Mouse (Mus musculus): Measurements from ENCODE around the gene Fbh1. TPM values are rescaled to one million over a fixed set of nuclear protein-coding genes. Genes with fewer than 3 reads are reported as not detected.

The Fbh1 gene
- polyA plus RNA-seq, 1 experiment = 44.7 TPM

- no peak overlapping the region for H3K27ac ChIP-seq (ENCODE audit: control insufficient read depth, insufficient read depth, low read length)
- H3K36me3 ChIP-seq (ENCODE audit: control insufficient read depth, insufficient read depth, low read length) = peaks cover 18% of the 10 kb centered on the region
- no peaks in the 10 kb centered on the region for H3K27me3 ChIP-seq (ENCODE audit: control insufficient read depth, insufficient read depth, low read length)
- no peaks in the 10 kb centered on the region for H3K4me1 ChIP-seq (replicated peaks; ENCODE audit: control insufficient read depth, insufficient read depth, low read length)
- no peak for DNase-seq
- TF ChIP-seq CTCF (IDR thresholded peaks at IDR 0.05; ENCODE audit: borderline replicate concordance, control insufficient read depth, extremely low read depth, insufficient read depth, low read length, poor library complexity) (no peak), POLR2A (IDR thresholded peaks at IDR 0.05; ENCODE audit: control insufficient read depth, extremely low read depth, insufficient read depth, low read length, poor library complexity) (no peak)
- WGBS = 95% methylated on average over 10 of the region's 10 CpGs
- H3K4me3 ChIP-seq (ENCODE audit: control insufficient read depth, insufficient read depth, low read length) = no peak overlapping the region
Measured at GRCm38 (mm10) chr2:11767161-11767545, 10.2 kb downstream of the Fbh1 start.

GRCm38 (mm10) chr2:11766485-11767160 lies 10.8 kb downstream of the Fbh1 start:
- no peak overlapping the region for H3K4me3 ChIP-seq (ENCODE audit: control insufficient read depth, insufficient read depth, low read length)
- H3K4me1 ChIP-seq (replicated peaks; ENCODE audit: control insufficient read depth, insufficient read depth, low read length) = no peaks in the 10 kb centered on the region
- DNase-seq = no peak
- 92% methylated on average over 5 of the region's 5 CpGs for WGBS
- no peaks in the 10 kb centered on the region for H3K27me3 ChIP-seq (ENCODE audit: control insufficient read depth, insufficient read depth, low read length)
- H3K27ac ChIP-seq (ENCODE audit: control insufficient read depth, insufficient read depth, low read length) = no peak overlapping the region
- peaks cover 18% of the 10 kb centered on the region for H3K36me3 ChIP-seq (ENCODE audit: control insufficient read depth, insufficient read depth, low read length)
- no peak for TF ChIP-seq CTCF (IDR thresholded peaks at IDR 0.05; ENCODE audit: borderline replicate concordance, control insufficient read depth, extremely low read depth, insufficient read depth, low read length, poor library complexity)
- no peak for TF ChIP-seq POLR2A (IDR thresholded peaks at IDR 0.05; ENCODE audit: control insufficient read depth, extremely low read depth, insufficient read depth, low read length, poor library complexity)

- DNase-seq = no peak
- Histone ChIP-seq H3K27ac (ENCODE audit: control insufficient read depth, insufficient read depth, low read length) (no peak overlapping the region), H3K36me3 (ENCODE audit: control insufficient read depth, insufficient read depth, low read length) (peaks cover 21% of the 10 kb centered on the region), H3K27me3 (ENCODE audit: control insufficient read depth, insufficient read depth, low read length) (no peaks in the 10 kb centered on the region), H3K4me1 (replicated peaks; ENCODE audit: control insufficient read depth, insufficient read depth, low read length) (no peaks in the 10 kb centered on the region), H3K4me3 (ENCODE audit: control insufficient read depth, insufficient read depth, low read length) (no peak overlapping the region)
- 92% methylated on average over 4 of the region's 4 CpGs for WGBS
- TF ChIP-seq CTCF (IDR thresholded peaks at IDR 0.05; ENCODE audit: borderline replicate concordance, control insufficient read depth, extremely low read depth, insufficient read depth, low read length, poor library complexity) = no peak
- no peak for TF ChIP-seq POLR2A (IDR thresholded peaks at IDR 0.05; ENCODE audit: control insufficient read depth, extremely low read depth, insufficient read depth, low read length, poor library complexity)
Measured at GRCm38 (mm10) chr2:11765694-11766093, 11.7 kb downstream of the Fbh1 start.

GRCm38 (mm10) chr2:11762541-11762940 lies 14.8 kb downstream of the Fbh1 start:
- Histone ChIP-seq H3K4me1 (replicated peaks; ENCODE audit: control insufficient read depth, insufficient read depth, low read length) (no peaks in the 10 kb centered on the region), H3K27ac (ENCODE audit: control insufficient read depth, insufficient read depth, low read length) (no peak overlapping the region), H3K36me3 (ENCODE audit: control insufficient read depth, insufficient read depth, low read length) (peaks cover 43% of the 10 kb centered on the region), H3K27me3 (ENCODE audit: control insufficient read depth, insufficient read depth, low read length) (no peaks in the 10 kb centered on the region), H3K4me3 (ENCODE audit: control insufficient read depth, insufficient read depth, low read length) (no peak overlapping the region)
- 91% methylated on average over 4 of the region's 4 CpGs for WGBS
- no peak for TF ChIP-seq CTCF (IDR thresholded peaks at IDR 0.05; ENCODE audit: borderline replicate concordance, control insufficient read depth, extremely low read depth, insufficient read depth, low read length, poor library complexity)
- TF ChIP-seq POLR2A (IDR thresholded peaks at IDR 0.05; ENCODE audit: control insufficient read depth, extremely low read depth, insufficient read depth, low read length, poor library complexity) = no peak
- DNase-seq = no peak

- Histone ChIP-seq H3K36me3 (ENCODE audit: control insufficient read depth, insufficient read depth, low read length) (peaks cover 15% of the 10 kb centered on the region), H3K27ac (ENCODE audit: control insufficient read depth, insufficient read depth, low read length) (no peak overlapping the region)
Measured at GRCm38 (mm10) chr2:11739516-11740051, 37.8 kb downstream of the Fbh1 start.

GRCm38 (mm10) chr2:11738794-11739193 lies 38.6 kb downstream of the Fbh1 start:
- H3K27me3 ChIP-seq (ENCODE audit: control insufficient read depth, insufficient read depth, low read length) = no peaks in the 10 kb centered on the region
- no peak for DNase-seq
- H3K4me3 ChIP-seq (ENCODE audit: control insufficient read depth, insufficient read depth, low read length) = no peak overlapping the region
- no peaks in the 10 kb centered on the region for H3K4me1 ChIP-seq (replicated peaks; ENCODE audit: control insufficient read depth, insufficient read depth, low read length)
- TF ChIP-seq POLR2A (IDR thresholded peaks at IDR 0.05; ENCODE audit: control insufficient read depth, extremely low read depth, insufficient read depth, low read length, poor library complexity) (no peak), CTCF (IDR thresholded peaks at IDR 0.05; ENCODE audit: borderline replicate concordance, control insufficient read depth, extremely low read depth, insufficient read depth, low read length, poor library complexity) (no peak)
- no peak overlapping the region for H3K27ac ChIP-seq (ENCODE audit: control insufficient read depth, insufficient read depth, low read length)
- 98% methylated on average over 3 of the region's 3 CpGs for WGBS
- peaks cover 14% of the 10 kb centered on the region for H3K36me3 ChIP-seq (ENCODE audit: control insufficient read depth, insufficient read depth, low read length)

More at GRCm38 (mm10) chr2:11739516-11740051, 37.8 kb downstream of the Fbh1 start:
- DNase-seq = no peak
- Histone ChIP-seq H3K4me3 (ENCODE audit: control insufficient read depth, insufficient read depth, low read length) (no peak overlapping the region), H3K4me1 (replicated peaks; ENCODE audit: control insufficient read depth, insufficient read depth, low read length) (no peaks in the 10 kb centered on the region), H3K27me3 (ENCODE audit: control insufficient read depth, insufficient read depth, low read length) (no peaks in the 10 kb centered on the region)
- WGBS = 88% methylated on average over 4 of the region's 4 CpGs
- TF ChIP-seq POLR2A (IDR thresholded peaks at IDR 0.05; ENCODE audit: control insufficient read depth, extremely low read depth, insufficient read depth, low read length, poor library complexity) (no peak), CTCF (IDR thresholded peaks at IDR 0.05; ENCODE audit: borderline replicate concordance, control insufficient read depth, extremely low read depth, insufficient read depth, low read length, poor library complexity) (no peak)

All from thymus, adult 2 months (tissue).